Mouse (Mus musculus) bone marrow macrophage, adult 2 months (primary cell): Measurements from ENCODE around the gene Zc4h2. TPM values are rescaled to one million over a fixed set of nuclear protein-coding genes. Genes with fewer than 3 reads are reported as not detected.
A peak's percentile ranks its signal among the peaks of the same experiment; 100 is the strongest.

Experiments
- H3K27ac ChIP-seq: 2 replicates; pipeline ENCODE4 v1.5.1; 2012; ENCODE audit warnings: low read depth, low read length; ENCODE audit not compliant: insufficient read depth
- H3K4me1 ChIP-seq: 2 replicates; pipeline ENCODE4 v1.6.1; 2012; ENCODE audit warnings: low read length; ENCODE audit not compliant: control insufficient read depth, insufficient read depth
- H3K4me3 ChIP-seq: 2 replicates; pipeline ENCODE4 v1.5.1; 2012; ENCODE audit warnings: mild to moderate bottlenecking, low read length, moderate library complexity; ENCODE audit not compliant: insufficient read depth
- CTCF ChIP-seq: IDR thresholded peaks from 2 replicates; pipeline ENCODE4 v1.5.1; 2012; ENCODE audit warnings: low read depth, mild to moderate bottlenecking, low read length, moderate library complexity
- POLR2A ChIP-seq: IDR thresholded peaks from 2 replicates; pipeline ENCODE4 v1.6.1; 2012; ENCODE audit warnings: mild to moderate bottlenecking, low read depth, low read length, borderline replicate concordance
- polyA plus RNA-seq: library from polyadenylated mRNA; stranded (reverse); fragments of >200 nt; gene quantifications from 2 replicates; pipeline ENCODE4 v1.2.4, GENCODE M21; 2012; ENCODE audit not compliant: missing spikeins, insufficient read depth, insufficient read length

Gene Zc4h2
- 6.9 and 8.4 TPM in 2 replicates for polyA plus RNA-seq

DNA sequence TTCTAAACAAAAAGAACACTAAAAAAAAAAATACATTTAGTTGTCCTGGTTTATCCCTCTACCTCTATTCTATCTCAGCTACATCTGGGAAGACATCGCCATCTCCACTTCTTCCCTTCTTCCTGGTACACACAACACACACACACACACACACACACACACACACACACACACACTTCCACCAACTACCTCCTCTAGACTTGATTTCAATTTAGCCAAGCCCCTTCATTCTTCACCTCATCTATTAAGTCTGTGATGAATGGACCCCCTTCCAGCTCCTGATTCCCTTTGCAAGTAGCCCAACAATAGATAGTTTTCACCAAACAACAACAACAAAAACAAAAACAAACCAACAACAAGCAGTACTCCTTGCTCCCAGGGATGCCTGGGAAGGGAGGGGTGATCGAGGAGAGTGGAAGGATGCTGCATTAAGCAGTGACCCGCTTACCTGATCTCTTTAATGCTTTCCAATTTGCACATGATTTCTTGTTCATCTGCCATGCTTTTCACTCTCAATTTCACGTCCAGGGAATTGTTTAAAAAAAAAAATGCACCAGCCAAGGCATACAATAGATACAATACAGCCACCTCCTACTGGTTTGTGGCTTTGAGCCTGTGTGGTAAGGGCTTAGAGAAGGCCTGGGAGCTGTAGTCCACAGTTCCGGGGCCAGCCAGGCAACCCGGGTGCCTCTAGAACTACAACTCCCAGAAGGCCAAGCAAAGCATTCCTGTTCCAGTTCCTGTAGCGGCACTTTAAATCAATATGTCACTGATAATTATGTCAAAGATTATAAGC is at the start of gene Zc4h2:
Gene Zc4h2 (minus strand): TSS at position 706 of the 796 bp plus-strand sequence.
- TF ChIP-seq CTCF (no peak), POLR2A (no peak)
- H3K27ac ChIP-seq, result 0 out of 2 replicates have a peak within 1 kb of the TSS, but pooled peaks have one; percentile 12
- 0 out of 2 replicates have a peak, but pooled peaks cover 3% of the 10 kb centered on the region for H3K4me1 ChIP-seq
- peak within 1 kb of the TSS; percentile 59 for H3K4me3 ChIP-seq

DNA sequence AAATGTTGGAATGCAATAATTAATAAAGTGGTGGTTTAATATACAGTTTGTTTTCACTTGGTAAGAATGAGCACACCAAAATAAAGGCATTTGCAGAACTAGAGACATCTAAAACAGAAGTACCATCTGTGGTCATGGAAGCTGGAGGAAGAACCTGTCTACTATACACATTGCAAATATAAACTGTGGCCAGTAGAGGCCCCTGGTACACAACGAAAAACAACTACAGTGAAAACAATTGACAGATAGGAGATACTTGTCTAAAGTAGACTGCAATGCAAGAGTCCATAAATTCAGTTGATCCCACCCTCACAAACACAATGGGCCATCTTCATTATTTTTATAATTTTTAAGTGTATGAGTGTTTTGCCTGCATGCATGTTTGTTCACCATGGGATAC is 28.8 kb upstream of the Zc4h2 start:
- TF ChIP-seq CTCF, result no peak
- TF ChIP-seq POLR2A, result no peak
- no peak overlapping the region for H3K4me3 ChIP-seq
- no peak overlapping the region for H3K27ac ChIP-seq
- H3K4me1 ChIP-seq, result no peaks in the 10 kb centered on the region

DNA sequence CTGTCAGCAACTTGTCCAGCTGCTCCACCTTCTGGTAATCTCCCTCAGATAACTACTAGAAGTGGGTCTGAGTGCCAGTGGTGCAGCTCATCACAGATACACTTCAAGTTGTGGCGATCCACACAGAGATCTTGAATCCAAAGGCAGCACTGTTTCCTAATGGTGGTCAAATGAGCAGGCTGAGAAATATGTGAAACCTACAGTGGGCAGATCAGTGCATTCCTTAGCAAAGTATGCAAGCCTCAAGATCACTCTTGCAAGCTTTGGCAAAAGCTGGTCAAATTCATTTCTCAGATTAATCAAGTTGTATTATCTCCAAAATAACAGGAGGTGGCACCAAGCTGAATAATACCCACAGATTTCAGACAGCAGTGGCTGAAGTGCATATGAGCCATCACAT is 23.9 kb upstream of the Zc4h2 start:
- TF ChIP-seq CTCF (no peak), POLR2A (no peak)

DNA sequence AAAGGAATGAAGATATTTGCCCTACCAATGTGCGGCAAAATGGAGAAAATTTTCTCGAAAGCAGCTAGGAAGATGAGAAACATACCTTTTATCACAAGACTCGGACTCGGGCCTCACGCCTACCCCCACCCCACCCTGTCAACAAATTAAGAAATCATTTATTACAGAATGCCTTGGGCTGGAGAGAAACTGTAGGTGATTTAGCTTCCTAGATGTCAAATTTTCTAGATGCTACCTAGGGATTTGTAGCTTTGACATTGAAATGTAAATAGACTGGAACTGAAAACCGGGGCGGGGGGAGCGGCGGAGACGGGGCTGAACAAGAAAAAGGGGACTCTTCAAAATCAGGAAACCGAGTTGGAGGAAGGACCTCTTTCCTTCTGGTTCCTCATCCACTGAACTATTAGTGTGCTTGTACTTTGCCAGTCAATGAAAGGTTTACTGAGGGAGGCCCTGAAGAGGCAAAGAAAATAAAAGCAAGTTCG is 333 bp upstream of the Zc4h2 start:
- peak overlapping the region; percentile 59 for H3K4me3 ChIP-seq
- 0 out of 2 replicates have a peak overlapping the region, but pooled peaks have one; percentile 12 for H3K27ac ChIP-seq
- H3K4me1 ChIP-seq, result 0 out of 2 replicates have a peak, but pooled peaks cover 3% of the 10 kb centered on the region
- TF ChIP-seq CTCF, result no peak
- no peak for TF ChIP-seq POLR2A

More for the DNA sequence above, 23.9 kb upstream of the Zc4h2 start:
- no peaks in the 10 kb centered on the region for H3K4me1 ChIP-seq
- no peak overlapping the region for H3K27ac ChIP-seq
- no peak overlapping the region for H3K4me3 ChIP-seq

DNA sequence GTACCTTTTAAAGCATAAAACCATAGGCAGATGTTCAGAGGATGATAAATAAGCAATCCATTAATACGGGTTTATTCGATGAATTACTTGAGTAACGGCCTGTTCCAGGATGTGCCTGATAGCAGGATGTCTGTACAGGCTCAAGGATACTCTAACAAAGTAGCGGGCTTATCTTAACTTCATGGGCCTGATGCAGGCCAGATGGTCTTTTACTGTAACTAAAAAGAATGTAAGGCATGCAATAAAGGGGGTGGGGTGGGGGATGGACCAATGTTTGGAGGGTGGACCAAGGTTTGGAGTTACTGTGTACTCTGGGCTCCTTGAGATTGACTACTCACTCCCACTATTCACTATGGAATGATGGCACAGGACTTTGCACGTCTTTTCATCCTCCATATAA is 57.7 kb downstream of the Zc4h2 start:
- TF ChIP-seq POLR2A, result no peak
- TF ChIP-seq CTCF, result no peak
- Histone ChIP-seq H3K4me1 (no peaks in the 10 kb centered on the region), H3K4me3 (no peak overlapping the region), H3K27ac (no peak overlapping the region)

Other genes with a start within 250 kb of the Zc4h2 start
- 3.2 and 3.7 TPM in 2 replicates for gene Amer1, start 213.6 kb downstream of the Zc4h2 start, polyA plus RNA-seq
- not detected in 2 replicates for gene Asb12, start 100.5 kb downstream of the Zc4h2 start, polyA plus RNA-seq
- gene Pfn5, start 100.4 kb downstream of the Zc4h2 start, polyA plus RNA-seq, result not detected in 2 replicates
- 0.23 TPM in 1 of 2 replicates, not detected in the other for gene Zc3h12b, start 53.2 kb upstream of the Zc4h2 start, polyA plus RNA-seq